Mouse (Mus musculus): ENCODE results near the gene Cebpa. TPM values are rescaled to one million over a fixed set of nuclear protein-coding genes. Genes with fewer than 3 reads are reported as not detected.

Cebpa gene
- polyA plus RNA-seq, 1 experiment from 2014 or later, result 0.73 TPM

DNA sequence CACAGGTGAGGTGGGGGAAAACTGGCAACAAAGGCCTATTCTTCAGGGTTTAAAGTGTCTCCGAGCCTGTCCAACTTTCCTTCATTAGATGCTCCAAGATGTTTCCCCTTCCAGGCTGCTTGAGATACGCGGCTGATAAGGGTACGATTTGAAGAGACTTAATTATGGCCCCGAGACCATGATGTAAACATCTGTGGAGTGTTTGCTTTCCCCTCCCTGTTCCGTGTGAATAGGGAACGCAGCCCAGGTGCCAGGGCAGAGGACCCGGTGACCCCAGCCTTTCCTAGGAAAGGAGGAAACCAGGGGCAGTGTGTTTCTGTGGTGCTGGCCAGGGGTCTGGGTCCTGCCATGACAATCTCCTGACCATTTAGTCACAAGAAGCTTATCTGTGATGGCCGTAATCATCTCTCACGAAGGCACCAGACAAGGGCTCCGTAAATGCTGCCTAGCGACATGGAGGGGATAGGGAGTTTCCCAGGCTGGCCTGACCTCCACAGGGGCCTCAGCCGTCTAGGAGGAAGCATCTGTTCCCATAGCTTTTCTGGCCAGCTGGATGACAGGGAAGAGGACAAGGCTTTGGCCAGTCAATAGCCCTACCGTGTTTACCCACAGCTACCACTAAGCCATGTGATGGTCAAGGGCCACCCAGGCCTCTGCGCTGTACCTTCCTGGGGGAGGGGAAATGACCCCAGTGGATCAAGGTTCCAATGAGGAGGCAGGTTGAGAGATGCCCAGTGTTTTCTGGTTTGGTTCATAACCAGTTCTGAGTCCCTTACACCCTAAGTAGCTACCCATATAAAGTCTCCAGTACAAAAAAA is 30.7 kb downstream of the Cebpa start:
- Histone ChIP-seq H3K4me3 (ENCODE audit: control insufficient read depth in 1 of 2, insufficient read depth in 1 of 2, low read depth in 1 of 2, low read length in 2 of 2) (no peak overlapping the region), H3K9ac (ENCODE audit: low read length) (no peak overlapping the region), H3K4me1 (ENCODE audit: control insufficient read depth in 2 of 2, insufficient read depth in 2 of 2, low read length in 2 of 2) (peaks cover 0 to 4% of the 10 kb centered on the region in 2 experiments; a peak in 3 of 4 replicates), H3K27me3 (ENCODE audit: control insufficient read depth, insufficient read depth, low read length) (no peaks in the 10 kb centered on the region), H3K9me3 (ENCODE audit: control insufficient read depth, low read length) (no peaks in the 10 kb centered on the region), H3K27ac (replicated peaks in 1 of 2; ENCODE audit: control insufficient read depth in 1 of 2, insufficient read depth in 1 of 2, low read depth in 2 of 2, low read length in 2 of 2) (no peak overlapping the region), H3K36me3 (ENCODE audit: control insufficient read depth, insufficient read depth, low read length) (no peaks in the 10 kb centered on the region), H3K4me2 (ENCODE audit: low read length) (no peak overlapping the region)
- WGBS, result 43% methylated on average over 15 of the region's 15 CpGs
- ATAC-seq (ENCODE audit: insufficient number of reproducible peaks, insufficient read depth, low FRiP score, low read depth), result no peak

DNA sequence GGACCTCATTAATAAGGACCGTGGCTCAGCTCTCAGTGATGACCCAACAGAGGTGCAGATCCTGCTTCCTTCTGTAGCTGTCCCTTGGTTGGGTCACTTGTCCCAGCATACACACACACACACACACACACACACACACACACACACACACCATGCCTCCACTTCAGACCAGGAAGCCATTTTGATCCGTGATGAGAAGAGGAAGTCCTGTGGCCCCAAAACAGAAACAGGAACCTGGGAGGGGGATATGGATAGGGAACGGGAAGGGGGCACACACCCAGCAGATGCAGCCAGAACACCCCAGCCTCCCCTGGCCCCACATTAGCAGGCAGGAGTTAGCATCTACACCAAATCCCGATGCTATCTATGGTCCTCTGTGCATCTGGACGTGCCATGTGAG is 31.8 kb downstream of the Cebpa start:
- Histone ChIP-seq H3K27me3 (ENCODE audit: control insufficient read depth, insufficient read depth, low read length) (no peaks in the 10 kb centered on the region), H3K4me3 (ENCODE audit: control insufficient read depth in 1 of 2, insufficient read depth in 1 of 2, low read depth in 1 of 2, low read length in 2 of 2) (no peak overlapping the region), H3K9ac (ENCODE audit: low read length) (no peak overlapping the region), H3K36me3 (ENCODE audit: control insufficient read depth, insufficient read depth, low read length) (no peaks in the 10 kb centered on the region), H3K4me1 (ENCODE audit: control insufficient read depth in 2 of 2, insufficient read depth in 2 of 2, low read length in 2 of 2) (peaks cover 0 to 4% of the 10 kb centered on the region in 2 experiments; a peak in 3 of 4 replicates), H3K4me2 (ENCODE audit: low read length) (no peak overlapping the region), H3K27ac (replicated peaks in 1 of 2; ENCODE audit: control insufficient read depth in 1 of 2, insufficient read depth in 1 of 2, low read depth in 2 of 2, low read length in 2 of 2) (no peak overlapping the region), H3K9me3 (ENCODE audit: control insufficient read depth, low read length) (no peaks in the 10 kb centered on the region)
- no peak for ATAC-seq (ENCODE audit: insufficient number of reproducible peaks, insufficient read depth, low FRiP score, low read depth)
- WGBS, result 67% methylated on average over 5 of the region's 5 CpGs

DNA sequence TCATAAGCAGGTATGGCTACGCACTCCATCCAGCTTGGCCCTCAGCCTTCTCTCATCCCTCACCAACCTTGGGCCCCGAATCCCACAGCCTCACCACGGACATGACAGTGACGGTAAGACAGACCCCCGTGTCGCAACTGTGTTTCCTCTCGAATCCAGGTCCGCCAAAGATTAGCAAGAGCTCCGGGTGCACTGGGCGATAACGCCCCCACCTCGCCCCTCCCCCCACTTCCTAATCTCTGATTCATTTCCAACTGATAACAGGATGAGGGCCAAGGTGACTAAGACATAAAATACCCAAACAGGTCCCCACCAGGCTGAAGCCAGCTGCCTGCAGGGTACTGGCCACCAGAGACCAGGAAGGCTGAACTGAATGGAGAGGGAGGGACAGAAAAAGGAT is 35.4 kb downstream of the Cebpa start:
- Histone ChIP-seq H3K9me3 (ENCODE audit: control insufficient read depth, low read length) (no peaks in the 10 kb centered on the region), H3K4me2 (ENCODE audit: low read length) (no peak overlapping the region), H3K36me3 (ENCODE audit: control insufficient read depth, insufficient read depth, low read length) (no peaks in the 10 kb centered on the region), H3K27ac (replicated peaks in 1 of 2; ENCODE audit: control insufficient read depth in 1 of 2, insufficient read depth in 1 of 2, low read depth in 2 of 2, low read length in 2 of 2) (no peak overlapping the region), H3K27me3 (ENCODE audit: control insufficient read depth, insufficient read depth, low read length) (no peaks in the 10 kb centered on the region), H3K4me3 (ENCODE audit: control insufficient read depth in 1 of 2, insufficient read depth in 1 of 2, low read depth in 1 of 2, low read length in 2 of 2) (no peak overlapping the region), H3K4me1 (ENCODE audit: control insufficient read depth in 2 of 2, insufficient read depth in 2 of 2, low read length in 2 of 2) (no peaks in the 10 kb centered on the region; a peak in 1 of 4 replicates), H3K9ac (ENCODE audit: low read length) (no peak overlapping the region)
- ATAC-seq (ENCODE audit: insufficient number of reproducible peaks, insufficient read depth, low FRiP score, low read depth), result no peak
- WGBS, result 44% methylated on average over 12 of the region's 12 CpGs

DNA sequence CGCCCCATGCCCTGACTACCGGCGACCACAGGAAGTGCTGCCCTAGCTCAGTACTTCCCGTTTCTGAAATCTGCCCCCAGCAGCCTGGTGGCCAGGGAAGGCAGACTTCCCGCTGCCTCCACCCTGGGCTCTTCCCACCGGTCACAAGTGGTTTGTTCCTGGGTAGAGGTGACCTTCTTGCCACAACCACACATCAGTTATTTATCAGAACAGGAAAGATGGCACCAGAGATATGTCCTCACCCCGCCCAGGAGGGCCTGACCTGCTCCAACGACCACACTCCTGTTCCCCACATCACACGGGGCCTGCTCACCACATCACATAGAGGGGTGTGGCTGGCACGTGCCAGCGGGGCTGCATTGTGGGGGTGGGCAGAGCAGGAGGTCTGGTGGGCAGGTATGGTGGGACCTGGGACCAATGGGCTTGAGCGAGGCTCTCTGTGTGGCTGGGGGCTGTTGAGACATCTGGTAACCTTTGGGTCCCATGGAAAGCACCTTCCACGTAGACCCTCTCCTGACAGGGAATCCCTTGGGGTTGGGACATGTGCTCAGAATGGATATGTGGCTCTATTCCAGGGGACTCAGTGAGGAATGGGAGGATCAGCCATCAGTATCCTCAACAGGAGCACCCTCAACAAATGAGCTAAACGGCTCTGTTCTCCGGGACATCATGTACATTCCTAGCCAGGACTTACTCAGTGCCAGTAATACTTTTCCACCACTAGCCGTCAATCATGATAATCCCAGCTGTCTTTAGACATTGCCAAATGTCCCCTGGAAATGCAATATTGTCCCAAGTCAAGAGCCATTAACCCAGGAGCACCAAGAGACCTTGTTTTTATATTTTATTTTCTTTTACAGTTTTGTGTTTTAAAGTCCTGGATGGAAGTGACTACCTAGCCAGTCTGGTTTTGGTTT is 37.7 kb downstream of the Cebpa start:
- Histone ChIP-seq H3K9ac (ENCODE audit: low read length) (no peak overlapping the region), H3K4me3 (ENCODE audit: control insufficient read depth in 1 of 2, insufficient read depth in 1 of 2, low read depth in 1 of 2, low read length in 2 of 2) (no peak overlapping the region), H3K4me1 (ENCODE audit: control insufficient read depth in 2 of 2, insufficient read depth in 2 of 2, low read length in 2 of 2) (no peaks in the 10 kb centered on the region), H3K27me3 (ENCODE audit: control insufficient read depth, insufficient read depth, low read length) (no peaks in the 10 kb centered on the region), H3K9me3 (ENCODE audit: control insufficient read depth, low read length) (no peaks in the 10 kb centered on the region), H3K36me3 (ENCODE audit: control insufficient read depth, insufficient read depth, low read length) (no peaks in the 10 kb centered on the region), H3K4me2 (ENCODE audit: low read length) (no peak overlapping the region), H3K27ac (replicated peaks in 1 of 2; ENCODE audit: control insufficient read depth in 1 of 2, insufficient read depth in 1 of 2, low read depth in 2 of 2, low read length in 2 of 2) (no peak overlapping the region)
- no peak for ATAC-seq (ENCODE audit: insufficient number of reproducible peaks, insufficient read depth, low FRiP score, low read depth)
- 62% methylated on average over 16 of the region's 16 CpGs for WGBS

DNA sequence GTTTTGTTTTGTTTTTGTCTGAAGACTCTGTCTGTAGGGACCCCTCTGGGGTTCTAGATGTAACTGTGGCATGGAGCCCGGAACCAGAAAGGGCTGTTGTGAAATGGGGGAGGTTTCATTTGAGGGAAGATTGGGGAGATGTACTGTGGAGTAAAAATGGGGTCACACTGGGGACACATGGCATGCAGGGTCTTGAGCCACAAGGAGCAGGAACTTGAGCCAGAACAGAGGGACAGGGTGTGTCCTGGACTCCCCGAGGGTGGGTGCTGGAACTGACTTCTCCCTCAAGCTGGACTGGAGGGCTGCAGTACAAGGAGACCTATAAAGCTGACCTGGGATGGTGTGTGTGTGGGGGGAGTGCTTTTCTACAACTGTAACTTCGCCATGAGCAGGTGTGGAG is 38.4 kb downstream of the Cebpa start:
- Histone ChIP-seq H3K27ac (replicated peaks in 1 of 2; ENCODE audit: control insufficient read depth in 1 of 2, insufficient read depth in 1 of 2, low read depth in 2 of 2, low read length in 2 of 2) (no peak overlapping the region), H3K9ac (ENCODE audit: low read length) (no peak overlapping the region), H3K4me2 (ENCODE audit: low read length) (no peak overlapping the region), H3K4me1 (ENCODE audit: control insufficient read depth in 2 of 2, insufficient read depth in 2 of 2, low read length in 2 of 2) (no peaks in the 10 kb centered on the region), H3K27me3 (ENCODE audit: control insufficient read depth, insufficient read depth, low read length) (no peaks in the 10 kb centered on the region), H3K36me3 (ENCODE audit: control insufficient read depth, insufficient read depth, low read length) (no peaks in the 10 kb centered on the region), H3K9me3 (ENCODE audit: control insufficient read depth, low read length) (no peaks in the 10 kb centered on the region), H3K4me3 (ENCODE audit: control insufficient read depth in 1 of 2, insufficient read depth in 1 of 2, low read depth in 1 of 2, low read length in 2 of 2) (no peak overlapping the region)
- ATAC-seq (ENCODE audit: insufficient number of reproducible peaks, insufficient read depth, low FRiP score, low read depth), result no peak
- WGBS, result 78% methylated on average over 3 of the region's 3 CpGs

DNA sequence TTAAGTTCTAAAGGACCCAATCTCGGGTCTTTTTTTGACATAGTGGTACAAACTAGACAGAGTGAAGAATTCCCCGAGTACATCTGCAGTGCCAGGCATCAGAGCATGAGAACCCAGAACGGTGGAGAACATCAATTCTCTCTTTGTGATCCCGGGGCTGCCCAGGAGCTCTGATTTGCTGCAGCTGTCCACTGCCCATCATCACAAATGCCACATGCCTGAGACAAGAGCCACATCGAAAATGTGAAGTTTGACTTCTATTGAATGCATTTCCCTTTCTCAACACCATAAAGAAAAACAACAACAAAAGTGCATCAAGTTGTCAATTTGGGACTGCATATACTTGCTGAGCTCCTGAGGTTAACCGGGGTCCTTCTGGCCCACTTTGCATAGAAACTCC is 43.4 kb downstream of the Cebpa start:
- H3K9ac ChIP-seq (ENCODE audit: low read length), result no peak overlapping the region
- no peaks in the 10 kb centered on the region for H3K36me3 ChIP-seq (ENCODE audit: control insufficient read depth, insufficient read depth, low read length)
- no peaks in the 10 kb centered on the region for H3K27me3 ChIP-seq (ENCODE audit: control insufficient read depth, insufficient read depth, low read length)
- no peak overlapping the region for H3K4me2 ChIP-seq (ENCODE audit: low read length)
- no peak for ATAC-seq (ENCODE audit: insufficient number of reproducible peaks, insufficient read depth, low FRiP score, low read depth)
- no peak overlapping the region for H3K4me3 ChIP-seq (ENCODE audit: control insufficient read depth in 1 of 2, insufficient read depth in 1 of 2, low read depth in 1 of 2, low read length in 2 of 2)
- 66% methylated on average over 6 of the region's 6 CpGs for WGBS
- no peaks in the 10 kb centered on the region for H3K4me1 ChIP-seq (ENCODE audit: control insufficient read depth in 2 of 2, insufficient read depth in 2 of 2, low read length in 2 of 2)
- H3K27ac ChIP-seq (replicated peaks in 1 of 2; ENCODE audit: control insufficient read depth in 1 of 2, insufficient read depth in 1 of 2, low read depth in 2 of 2, low read length in 2 of 2), result no peak overlapping the region
- no peaks in the 10 kb centered on the region for H3K9me3 ChIP-seq (ENCODE audit: control insufficient read depth, low read length)

DNA sequence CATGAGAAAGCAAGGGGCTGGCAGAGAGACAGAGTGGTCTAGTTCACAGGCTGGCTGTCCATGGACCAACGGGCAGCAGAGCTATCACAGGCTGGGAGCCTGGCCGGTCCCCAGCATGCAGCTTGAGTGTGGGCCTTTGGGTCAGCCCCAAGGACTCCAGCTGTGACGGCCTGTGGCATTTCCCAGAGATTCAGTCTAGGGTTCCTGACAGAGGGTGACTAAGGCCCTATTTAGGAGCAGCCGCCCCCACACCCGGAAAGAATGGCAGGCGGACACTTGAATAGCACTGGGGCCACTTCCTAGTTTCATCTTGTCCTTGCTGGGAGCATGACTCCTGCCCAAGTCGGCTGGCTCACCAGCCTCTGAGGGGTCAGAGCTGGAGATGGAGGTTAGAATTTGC is 44.5 kb downstream of the Cebpa start:
- Histone ChIP-seq H3K4me2 (ENCODE audit: low read length) (no peak overlapping the region), H3K9ac (ENCODE audit: low read length) (no peak overlapping the region), H3K27me3 (ENCODE audit: control insufficient read depth, insufficient read depth, low read length) (0 out of 2 replicates have a peak, but pooled peaks cover 4% of the 10 kb centered on the region), H3K27ac (replicated peaks in 1 of 2; ENCODE audit: control insufficient read depth in 1 of 2, insufficient read depth in 1 of 2, low read depth in 2 of 2, low read length in 2 of 2) (no peak overlapping the region), H3K9me3 (ENCODE audit: control insufficient read depth, low read length) (no peaks in the 10 kb centered on the region), H3K36me3 (ENCODE audit: control insufficient read depth, insufficient read depth, low read length) (no peaks in the 10 kb centered on the region), H3K4me3 (ENCODE audit: control insufficient read depth in 1 of 2, insufficient read depth in 1 of 2, low read depth in 1 of 2, low read length in 2 of 2) (no peak overlapping the region), H3K4me1 (ENCODE audit: control insufficient read depth in 2 of 2, insufficient read depth in 2 of 2, low read length in 2 of 2) (no peaks in the 10 kb centered on the region)
- 52% methylated on average over 7 of the region's 7 CpGs for WGBS
- ATAC-seq (ENCODE audit: insufficient number of reproducible peaks, insufficient read depth, low FRiP score, low read depth), result no peak
